Mouse (Mus musculus) lung, embryonic 15.5 days (tissue): ENCODE results near the gene Arhgap28. TPM values are rescaled to one million over a fixed set of nuclear protein-coding genes. Genes with fewer than 3 reads are reported as not detected.

Experiments
- ATAC-seq: fragments of 200-750 bp; cut with Nextera tagmentation; 2 replicates; pipeline ENCODE4 v1.8.0; 2017; ENCODE audit warnings: moderate number of reproducible peaks, borderline replicate concordance; ENCODE audit not compliant: low FRiP score, low TSS enrichment; ENCODE audit errors: extremely low read depth
- H3K27ac ChIP-seq: fragments of 300-500 bp; sonication (generic); 2 replicates; pipeline ENCODE4 v1.5.1; 2015; ENCODE audit warnings: moderate library complexity, mild to moderate bottlenecking, inconsistent platforms
- H3K27me3 ChIP-seq: fragments of 300-500 bp; sonication (generic); 2 replicates; pipeline ENCODE4 v1.6.1; 2015; ENCODE audit warnings: inconsistent platforms
- H3K36me3 ChIP-seq: fragments of 300-500 bp; sonication (generic); 2 replicates; pipeline ENCODE4 v1.6.1; 2015; ENCODE audit warnings: inconsistent platforms
- H3K4me1 ChIP-seq: fragments of 300-500 bp; sonication (generic); 2 replicates; pipeline ENCODE4 v1.6.1; 2015; ENCODE audit warnings: inconsistent platforms
- H3K4me2 ChIP-seq: fragments of 300-500 bp; sonication (generic); 2 replicates; pipeline ENCODE4 v1.6.1; 2015; ENCODE audit warnings: inconsistent platforms, mild to moderate bottlenecking, moderate library complexity
- H3K4me3 ChIP-seq: fragments of 300-500 bp; sonication (generic); 2 replicates; pipeline ENCODE4 v1.5.1; 2015; ENCODE audit warnings: mild to moderate bottlenecking, inconsistent platforms
- H3K9ac ChIP-seq: fragments of 300-500 bp; sonication (generic); 2 replicates; pipeline ENCODE4 v1.6.1; 2015; ENCODE audit warnings: inconsistent platforms
- H3K9me3 ChIP-seq: fragments of 300-500 bp; sonication (generic); 2 replicates; pipeline ENCODE4 v1.6.1; 2016; ENCODE audit warnings: inconsistent platforms
- WGBS: fragments of 180-500 bp; shearing (Covaris S2); methylation state at CpG from one replicate; pipeline ENCODE4 v1.1.7; 2015; 5-methylcytosine and 5-hydroxymethylcytosine counted together
- polyA plus RNA-seq: library from polyadenylated mRNA; unstranded; fragments of >200 nt; fragmentation: Nextera tagmentation; extraction: Ambion mirVana; gene quantifications from 2 replicates; pipeline ENCODE4 v1.2.1, GENCODE M21; 2015

Gene Arhgap28
- polyA plus RNA-seq, 1 experiment from 2014 or later = 47.2 TPM

DNA sequence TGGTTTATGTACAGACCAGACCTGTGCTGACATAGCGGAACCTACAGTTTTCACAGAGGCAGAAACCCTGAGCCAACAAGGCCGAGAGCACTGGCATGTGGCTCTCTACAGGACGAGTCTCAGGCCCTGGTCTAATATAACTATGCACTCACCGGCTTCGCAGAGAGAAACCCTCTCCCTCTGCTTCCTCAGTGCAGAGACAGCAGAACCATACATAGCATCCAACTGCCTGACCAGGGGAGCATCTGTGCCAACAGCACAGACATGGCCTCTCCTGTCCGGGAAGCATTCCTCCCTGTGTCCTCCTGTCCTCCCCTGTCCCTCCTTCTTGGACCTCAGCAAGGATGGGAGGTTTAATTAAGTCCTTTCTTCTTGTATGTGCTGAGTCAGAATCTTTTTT, 75.6 kb downstream of the Arhgap28 start:
- WGBS = 74% methylated on average over 6 of the region's 6 CpGs
- no peaks in the 10 kb centered on the region for H3K9me3 ChIP-seq
- H3K36me3 ChIP-seq = peaks cover 10% of the 10 kb centered on the region
- no peak for ATAC-seq
- H3K4me1 ChIP-seq = 0 out of 2 replicates have a peak, but pooled peaks cover 5% of the 10 kb centered on the region
- no peak overlapping the region for H3K4me3 ChIP-seq
- no peak overlapping the region for H3K4me2 ChIP-seq
- H3K27ac ChIP-seq = no peak overlapping the region
- H3K9ac ChIP-seq = no peak overlapping the region
- H3K27me3 ChIP-seq = no peaks in the 10 kb centered on the region

- Histone ChIP-seq H3K4me3 (no peak overlapping the region), H3K36me3 (peaks cover 6% of the 10 kb centered on the region; the same call in 1 of the 2 replicates), H3K9ac (no peak overlapping the region), H3K27me3 (no peaks in the 10 kb centered on the region), H3K27ac (peak overlapping the region; percentile 8; the same call in 1 of the 2 replicates), H3K4me1 (0 out of 2 replicates have a peak, but pooled peaks cover 5% of the 10 kb centered on the region), H3K4me2 (no peak overlapping the region), H3K9me3 (no peaks in the 10 kb centered on the region)
- no peak for ATAC-seq
- 75% methylated on average over 8 of the region's 8 CpGs for WGBS
Observed at GRCm38 (mm10) chr17:67927864-67928263, 76.1 kb downstream of the Arhgap28 start.

GRCm38 (mm10) chr17:67919959-67920358, 84.0 kb downstream of the Arhgap28 start:
- no peaks in the 10 kb centered on the region for H3K27me3 ChIP-seq
- 0 out of 2 replicates have a peak, but pooled peaks cover 3% of the 10 kb centered on the region for H3K4me1 ChIP-seq
- WGBS = 69% methylated on average over 7 of the region's 7 CpGs
- H3K9ac ChIP-seq = no peak overlapping the region
- ATAC-seq = 0 out of 2 replicates have a peak, but pooled peaks have one; percentile 55
- no peak overlapping the region for H3K4me3 ChIP-seq
- no peak overlapping the region for H3K4me2 ChIP-seq
- H3K9me3 ChIP-seq = no peaks in the 10 kb centered on the region
- H3K36me3 ChIP-seq = no peaks in the 10 kb centered on the region
- no peak overlapping the region for H3K27ac ChIP-seq

DNA sequence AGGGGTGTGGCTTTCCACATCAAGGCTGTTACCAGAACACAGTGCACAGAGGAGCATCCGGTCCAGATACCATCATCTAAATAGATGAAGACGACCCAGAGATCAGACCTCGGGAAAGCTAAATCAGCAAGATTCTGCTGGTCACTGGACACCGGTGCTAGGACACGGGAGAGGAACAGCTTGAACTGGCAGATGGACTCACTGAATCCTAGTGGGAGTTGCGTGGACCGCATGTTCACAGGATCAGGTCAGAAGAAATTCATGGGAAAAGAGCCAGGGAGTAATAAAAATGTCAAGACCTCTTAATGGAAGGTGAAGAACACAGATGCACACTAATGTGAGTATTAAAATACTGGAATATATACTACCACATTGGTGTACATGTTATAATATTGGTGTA, 85.7 kb downstream of the Arhgap28 start:
- ATAC-seq = no peak
- Histone ChIP-seq H3K27me3 (no peaks in the 10 kb centered on the region), H3K4me2 (no peak overlapping the region), H3K4me1 (peaks cover 9% of the 10 kb centered on the region; the same call in 1 of the 2 replicates), H3K9ac (no peak overlapping the region), H3K4me3 (no peak overlapping the region), H3K36me3 (no peaks in the 10 kb centered on the region), H3K27ac (no peak overlapping the region), H3K9me3 (no peaks in the 10 kb centered on the region)
- 85% methylated on average over 7 of the region's 7 CpGs for WGBS

DNA sequence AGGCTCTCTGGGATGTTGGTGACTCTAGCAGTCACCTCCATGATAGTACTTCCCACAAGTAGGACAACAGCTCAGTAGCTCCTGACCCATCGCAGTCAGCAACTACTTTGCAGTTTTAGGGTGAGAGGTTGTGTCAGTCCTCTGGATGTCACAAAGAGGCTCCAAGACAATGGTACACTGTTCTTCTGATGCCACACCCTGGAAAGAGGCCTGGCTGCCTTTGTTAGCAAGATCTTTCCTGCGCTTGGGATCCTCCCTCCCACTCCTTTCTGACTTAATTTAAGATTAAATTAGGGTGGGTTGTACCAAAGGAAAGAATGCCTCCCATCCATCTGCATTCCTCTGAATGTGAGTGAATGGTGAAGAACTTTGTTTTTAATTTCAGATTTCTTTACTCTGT, 87.0 kb downstream of the Arhgap28 start:
- ATAC-seq = no peak
- 68% methylated on average over 2 of the region's 2 CpGs for WGBS
- Histone ChIP-seq H3K27me3 (no peaks in the 10 kb centered on the region), H3K4me3 (no peak overlapping the region), H3K27ac (no peak overlapping the region), H3K36me3 (no peaks in the 10 kb centered on the region), H3K4me2 (no peak overlapping the region), H3K4me1 (peaks cover 12% of the 10 kb centered on the region; the same call in 1 of the 2 replicates), H3K9me3 (no peaks in the 10 kb centered on the region), H3K9ac (no peak overlapping the region)

- Histone ChIP-seq H3K4me2 (no peak overlapping the region), H3K4me1 (peaks cover 20% of the 10 kb centered on the region; the same call in 1 of the 2 replicates), H3K4me3 (no peak overlapping the region), H3K9ac (no peak overlapping the region), H3K36me3 (no peaks in the 10 kb centered on the region), H3K9me3 (no peaks in the 10 kb centered on the region), H3K27me3 (no peaks in the 10 kb centered on the region), H3K27ac (no peak overlapping the region)
- peak; percentile 58; the same call in 1 of the 2 replicates for ATAC-seq
- 48% methylated on average over 12 of the region's 12 CpGs for WGBS
Observed at GRCm38 (mm10) chr17:67912640-67913039, 91.3 kb downstream of the Arhgap28 start.

- Histone ChIP-seq H3K9ac (no peak overlapping the region), H3K4me3 (no peak overlapping the region), H3K27ac (no peak overlapping the region), H3K4me2 (no peak overlapping the region), H3K9me3 (no peaks in the 10 kb centered on the region), H3K36me3 (no peaks in the 10 kb centered on the region), H3K4me1 (peaks cover 26% of the 10 kb centered on the region; the same call in 1 of the 2 replicates), H3K27me3 (no peaks in the 10 kb centered on the region)
- ATAC-seq = no peak
- WGBS = 74% methylated on average over 11 of the region's 11 CpGs
Observed at GRCm38 (mm10) chr17:67912051-67912450, 91.9 kb downstream of the Arhgap28 start.

- ATAC-seq = no peak
- Histone ChIP-seq H3K4me1 (peaks cover 29% of the 10 kb centered on the region; the same call in 1 of the 2 replicates), H3K27me3 (no peaks in the 10 kb centered on the region), H3K4me3 (no peak overlapping the region), H3K9ac (no peak overlapping the region), H3K36me3 (no peaks in the 10 kb centered on the region), H3K4me2 (no peak overlapping the region), H3K27ac (peak overlapping the region; percentile 22; the same call in 1 of the 2 replicates), H3K9me3 (no peaks in the 10 kb centered on the region)
- WGBS = 73% methylated on average over 4 of the region's 4 CpGs
Observed at GRCm38 (mm10) chr17:67908537-67908936, 95.4 kb downstream of the Arhgap28 start.

- no peaks in the 10 kb centered on the region for H3K9me3 ChIP-seq
- H3K36me3 ChIP-seq = no peaks in the 10 kb centered on the region
- H3K27ac ChIP-seq = peak overlapping the region; percentile 22; the same call in 1 of the 2 replicates
- no peak overlapping the region for H3K4me3 ChIP-seq
- ATAC-seq = no peak
- peaks cover 25% of the 10 kb centered on the region; the same call in 1 of the 2 replicates for H3K4me1 ChIP-seq
- H3K4me2 ChIP-seq = no peak overlapping the region
- WGBS = 68% methylated on average over 4 of the region's 4 CpGs
- H3K27me3 ChIP-seq = no peaks in the 10 kb centered on the region
- H3K9ac ChIP-seq = no peak overlapping the region
Observed at GRCm38 (mm10) chr17:67908137-67908536, 95.8 kb downstream of the Arhgap28 start.

GRCm38 (mm10) chr17:67907532-67908054, 96.3 kb downstream of the Arhgap28 start:
- Histone ChIP-seq H3K9ac (no peak overlapping the region), H3K4me3 (no peak overlapping the region), H3K27me3 (no peaks in the 10 kb centered on the region), H3K27ac (peak overlapping the region; percentile 52), H3K4me2 (no peak overlapping the region), H3K36me3 (no peaks in the 10 kb centered on the region), H3K9me3 (no peaks in the 10 kb centered on the region), H3K4me1 (peaks cover 25% of the 10 kb centered on the region; the same call in 1 of the 2 replicates)
- WGBS = 68% methylated on average over 10 of the region's 10 CpGs
- ATAC-seq = no peak

GRCm38 (mm10) chr17:67906236-67906635, 97.7 kb downstream of the Arhgap28 start:
- no peak overlapping the region for H3K27ac ChIP-seq
- no peak overlapping the region for H3K4me2 ChIP-seq
- no peaks in the 10 kb centered on the region for H3K9me3 ChIP-seq
- no peaks in the 10 kb centered on the region for H3K27me3 ChIP-seq
- no peak overlapping the region for H3K9ac ChIP-seq
- H3K36me3 ChIP-seq = no peaks in the 10 kb centered on the region
- no peak overlapping the region for H3K4me3 ChIP-seq
- ATAC-seq = no peak
- WGBS = 72% methylated on average over 3 of the region's 3 CpGs
- peaks cover 25% of the 10 kb centered on the region; the same call in 1 of the 2 replicates for H3K4me1 ChIP-seq

GRCm38 (mm10) chr17:67904315-67904944, 99.5 kb downstream of the Arhgap28 start:
- 82% methylated on average over 14 of the region's 14 CpGs for WGBS
- ATAC-seq = no peak

More at GRCm38 (mm10) chr17:67904315-67904944, 99.5 kb downstream of the Arhgap28 start:
- no peak overlapping the region for H3K27ac ChIP-seq
- no peak overlapping the region for H3K4me2 ChIP-seq
- H3K4me3 ChIP-seq = no peak overlapping the region
- H3K27me3 ChIP-seq = no peaks in the 10 kb centered on the region
- H3K9ac ChIP-seq = no peak overlapping the region
- H3K4me1 ChIP-seq = peaks cover 25% of the 10 kb centered on the region; the same call in 1 of the 2 replicates
- H3K36me3 ChIP-seq = peaks cover 5% of the 10 kb centered on the region; the same call in 1 of the 2 replicates
- H3K9me3 ChIP-seq = no peaks in the 10 kb centered on the region
